Mouse (Mus musculus) lung, embryonic 16.5 days (tissue): Measurements from ENCODE around the gene Rffl. TPM values are rescaled to one million over a fixed set of nuclear protein-coding genes. Genes with fewer than 3 reads are reported as not detected.

Source experiments
- ATAC-seq: fragments of 200-750 bp; cut with Nextera tagmentation; 2 replicates; pipeline ENCODE4 v1.8.0; 2017; ENCODE audit warnings: low read depth, mild to moderate bottlenecking, moderate library complexity
- H3K27ac ChIP-seq: fragments of 300-500 bp; sonication (generic); 2 replicates; pipeline ENCODE4 v1.5.1; 2014; ENCODE audit warnings: mild to moderate bottlenecking, control low read depth, low read length
- H3K27me3 ChIP-seq: fragments of 300-500 bp; sonication (generic); 2 replicates; pipeline ENCODE4 v1.6.1; 2014; ENCODE audit warnings: low read depth, low read length, mixed read lengths; ENCODE audit not compliant: control insufficient read depth, insufficient read depth
- H3K36me3 ChIP-seq: fragments of 300-500 bp; sonication (generic); 2 replicates; pipeline ENCODE4 v1.6.1; 2014; ENCODE audit warnings: low read length; ENCODE audit not compliant: control insufficient read depth, insufficient read depth
- H3K4me1 ChIP-seq: fragments of 300-500 bp; sonication (generic); replicated peaks from 2 replicates; pipeline ENCODE4 v1.6.1; 2014; ENCODE audit warnings: low read length, mixed read lengths; ENCODE audit not compliant: control insufficient read depth, insufficient read depth
- H3K4me2 ChIP-seq: fragments of 300-500 bp; sonication (generic); 2 replicates; pipeline ENCODE4 v1.6.1; 2014; ENCODE audit warnings: low read depth, low read length, control low read depth
- H3K4me3 ChIP-seq: fragments of 300-500 bp; sonication (generic); 2 replicates; pipeline ENCODE4 v1.5.1; 2014; ENCODE audit warnings: mild to moderate bottlenecking, low read length, control low read depth
- H3K9ac ChIP-seq: fragments of 300-500 bp; sonication (generic); 2 replicates; pipeline ENCODE4 v1.6.1; 2014; ENCODE audit warnings: low read length, control low read depth
- H3K9me3 ChIP-seq: fragments of 300-500 bp; sonication (generic); 2 replicates; pipeline ENCODE4 v1.6.1; 2016; ENCODE audit warnings: low read length; ENCODE audit not compliant: control insufficient read depth
- WGBS: fragments of 180-500 bp; shearing (Covaris S2); extraction: QIAGEN DNeasy Blood & Tissue Kit; methylation state at CpG from one replicate; pipeline ENCODE4 v1.1.7; 2014; 5-methylcytosine and 5-hydroxymethylcytosine counted together
- polyA plus RNA-seq: library from polyadenylated mRNA; unstranded; fragments of >200 nt; fragmentation: Nextera tagmentation; extraction: Ambion mirVana; gene quantifications from 2 replicates; pipeline ENCODE4 v1.2.1, GENCODE M21; 2015

Gene Rffl
- polyA plus RNA-seq, 1 experiment from 2014 or later: 13.4 TPM

DNA sequence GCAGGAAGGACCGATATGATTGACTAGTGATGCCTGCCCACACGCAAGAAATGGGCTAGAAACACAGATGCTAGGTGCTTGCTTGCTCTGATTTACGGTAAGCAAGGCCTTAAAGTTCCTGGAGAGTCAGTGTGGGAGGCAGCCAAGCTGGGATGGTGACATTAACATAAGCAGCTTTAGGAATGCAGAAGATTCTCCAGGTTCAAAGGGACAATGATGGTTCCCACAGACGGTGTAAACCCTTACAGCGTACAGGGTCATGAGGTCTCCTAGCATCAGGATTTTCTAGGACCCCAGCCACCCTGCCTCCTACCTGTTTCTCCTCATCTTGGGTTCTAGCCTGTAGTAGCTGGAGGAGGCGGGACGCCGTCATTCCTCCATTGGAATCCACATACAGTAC lies 12.2 kb upstream of the Rffl start:
- Histone ChIP-seq H3K4me1 (no peaks in the 10 kb centered on the region), H3K36me3 (no peaks in the 10 kb centered on the region; the same call in 1 of the 2 replicates), H3K9ac (no peak overlapping the region), H3K4me2 (no peak overlapping the region), H3K27me3 (no peaks in the 10 kb centered on the region), H3K27ac (no peak overlapping the region), H3K4me3 (no peak overlapping the region), H3K9me3 (no peaks in the 10 kb centered on the region)
- ATAC-seq: no peak
- 71% methylated on average over 8 of the region's 8 CpGs for WGBS

DNA sequence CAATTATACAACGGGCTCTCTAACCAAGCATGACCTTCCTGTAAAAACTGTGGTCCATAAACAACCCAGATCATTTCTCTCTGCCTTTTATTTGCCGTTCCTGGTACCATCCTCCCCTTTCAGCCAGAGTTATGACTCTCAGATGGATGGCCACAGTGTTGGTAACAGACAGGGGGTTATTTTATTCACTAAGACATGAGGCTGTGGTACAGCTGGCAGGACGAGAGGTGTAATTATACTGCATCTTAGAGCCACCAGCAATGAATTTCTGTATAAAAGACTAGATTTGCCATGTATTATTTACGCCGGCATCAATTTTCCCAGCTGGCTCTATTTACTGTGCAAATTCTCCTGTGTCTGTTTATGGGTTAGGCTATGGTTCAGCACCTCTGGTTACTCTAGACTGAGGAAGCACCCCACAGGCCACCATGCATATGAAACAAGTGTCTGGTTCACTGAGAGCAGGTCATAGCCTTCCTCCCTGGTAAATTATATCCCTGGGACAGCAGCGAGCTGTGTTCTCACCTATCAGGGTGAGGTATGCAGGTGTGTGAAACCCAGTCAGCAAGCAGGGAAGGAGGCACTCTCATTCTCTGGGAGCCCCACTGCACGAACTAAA lies 6.8 kb upstream of the Rffl start:
- Histone ChIP-seq H3K9me3 (no peaks in the 10 kb centered on the region; the same call in 1 of the 2 replicates), H3K27ac (no peak overlapping the region), H3K9ac (no peak overlapping the region), H3K4me3 (no peak overlapping the region), H3K4me2 (no peak overlapping the region), H3K27me3 (no peaks in the 10 kb centered on the region), H3K4me1 (no peaks in the 10 kb centered on the region), H3K36me3 (no peaks in the 10 kb centered on the region; the same call in 1 of the 2 replicates)
- no peak for ATAC-seq
- WGBS: 85% methylated on average over 7 of the region's 7 CpGs

DNA sequence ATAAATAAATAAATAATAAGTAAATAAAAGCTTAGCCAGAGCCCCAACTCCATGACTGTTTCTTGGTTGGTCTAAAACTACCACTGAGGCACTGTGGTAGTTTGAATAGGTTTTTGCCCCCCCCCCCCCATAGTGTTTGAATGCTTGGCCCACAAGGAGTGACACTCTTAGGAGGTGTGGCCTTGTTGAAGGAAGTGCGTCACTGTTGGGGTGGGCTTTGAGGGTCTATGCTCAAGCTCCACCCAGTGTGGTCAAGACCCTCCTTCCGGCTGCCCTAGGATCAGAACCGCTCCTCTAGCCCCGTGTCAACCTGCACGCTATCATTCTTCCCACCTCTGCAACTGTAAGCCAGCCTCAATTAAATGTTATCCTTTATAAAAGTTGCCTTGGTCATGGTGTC lies 4.6 kb upstream of the Rffl start:
- H3K4me1 ChIP-seq: no peaks in the 10 kb centered on the region
- no peak for ATAC-seq
- no peaks in the 10 kb centered on the region for H3K36me3 ChIP-seq
- no peak overlapping the region for H3K9ac ChIP-seq
- no peaks in the 10 kb centered on the region; the same call in 1 of the 2 replicates for H3K9me3 ChIP-seq
- no peak overlapping the region for H3K4me2 ChIP-seq
- H3K4me3 ChIP-seq: no peak overlapping the region
- H3K27ac ChIP-seq: no peak overlapping the region
- no peaks in the 10 kb centered on the region for H3K27me3 ChIP-seq
- 89% methylated on average over 5 of the region's 5 CpGs for WGBS

DNA sequence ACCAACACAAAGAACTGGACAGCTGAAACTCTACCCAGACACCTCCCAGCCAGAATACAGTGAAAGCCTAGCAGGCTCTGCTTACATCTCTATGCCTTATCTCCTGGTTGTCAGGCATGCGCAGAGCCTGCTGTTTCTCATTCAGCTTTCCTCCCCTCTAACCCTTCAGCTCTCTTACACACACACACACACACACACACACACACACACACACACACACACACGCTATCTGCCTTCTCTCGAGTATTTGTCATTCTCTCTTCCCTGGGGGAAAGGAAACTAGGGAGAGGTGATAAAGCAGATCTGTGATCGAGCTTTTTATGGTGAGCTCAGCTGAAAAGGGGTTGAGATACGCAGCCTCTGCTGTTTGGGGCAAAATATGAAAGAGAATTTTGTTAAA lies 3.9 kb upstream of the Rffl start:
- Histone ChIP-seq H3K27ac (no peak overlapping the region), H3K9me3 (no peaks in the 10 kb centered on the region; the same call in 1 of the 2 replicates), H3K4me1 (peaks cover 3% of the 10 kb centered on the region), H3K9ac (no peak overlapping the region), H3K27me3 (no peaks in the 10 kb centered on the region), H3K4me2 (no peak overlapping the region), H3K36me3 (no peaks in the 10 kb centered on the region), H3K4me3 (no peak overlapping the region)
- no peak for ATAC-seq
- 45% methylated on average over 5 of the region's 5 CpGs for WGBS

DNA sequence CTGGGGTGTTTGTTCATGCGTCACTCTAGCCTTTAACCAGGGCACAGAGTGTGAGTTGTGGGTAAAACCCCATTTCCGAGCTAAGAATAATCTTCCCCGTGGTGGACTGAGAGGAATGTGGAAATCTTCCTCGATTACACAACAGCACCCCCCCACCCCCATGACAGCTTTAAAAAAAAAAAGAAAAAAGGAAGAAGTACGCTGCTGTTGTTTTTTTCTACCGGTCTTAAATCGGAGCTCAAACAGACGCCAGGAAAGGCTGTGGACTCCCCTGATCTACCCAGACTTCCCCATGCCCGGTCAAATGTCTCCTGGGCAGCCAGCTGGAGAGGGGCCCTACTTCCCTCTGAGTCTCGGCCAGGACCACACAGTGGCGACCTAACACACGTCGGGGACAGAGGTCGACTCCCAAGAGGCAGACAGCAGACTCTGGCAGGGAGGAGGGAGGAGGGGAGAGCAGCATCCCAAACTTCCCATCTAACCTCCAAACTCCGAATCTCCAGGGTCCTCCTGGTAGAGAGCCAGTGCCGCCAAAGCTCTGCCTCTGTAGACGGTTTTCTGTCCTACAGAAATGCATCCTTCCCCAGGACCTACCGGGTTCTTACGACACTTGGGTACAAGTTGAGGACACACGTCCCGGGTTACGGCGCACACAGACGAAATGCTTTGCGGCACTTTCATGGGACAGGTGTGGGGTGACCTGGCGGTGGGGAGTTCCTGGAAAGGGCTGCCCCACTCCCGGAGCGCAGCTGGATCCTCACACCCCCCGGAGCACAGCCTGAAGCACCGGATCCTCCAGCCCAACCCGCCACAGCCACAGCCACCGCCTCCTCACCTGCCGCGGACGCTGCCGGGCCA lies 608 bp downstream of the Rffl start:
- Histone ChIP-seq H3K4me3 (peak overlapping the region; percentile 68), H3K27me3 (no peaks in the 10 kb centered on the region), H3K9ac (peak overlapping the region; percentile 74), H3K4me1 (peaks cover 5% of the 10 kb centered on the region), H3K36me3 (no peaks in the 10 kb centered on the region), H3K9me3 (no peaks in the 10 kb centered on the region; the same call in 1 of the 2 replicates), H3K4me2 (peak overlapping the region; percentile 83), H3K27ac (peak overlapping the region; percentile 53)
- WGBS: 1% methylated on average over 36 of the region's 36 CpGs
- ATAC-seq: peak; percentile 63

DNA sequence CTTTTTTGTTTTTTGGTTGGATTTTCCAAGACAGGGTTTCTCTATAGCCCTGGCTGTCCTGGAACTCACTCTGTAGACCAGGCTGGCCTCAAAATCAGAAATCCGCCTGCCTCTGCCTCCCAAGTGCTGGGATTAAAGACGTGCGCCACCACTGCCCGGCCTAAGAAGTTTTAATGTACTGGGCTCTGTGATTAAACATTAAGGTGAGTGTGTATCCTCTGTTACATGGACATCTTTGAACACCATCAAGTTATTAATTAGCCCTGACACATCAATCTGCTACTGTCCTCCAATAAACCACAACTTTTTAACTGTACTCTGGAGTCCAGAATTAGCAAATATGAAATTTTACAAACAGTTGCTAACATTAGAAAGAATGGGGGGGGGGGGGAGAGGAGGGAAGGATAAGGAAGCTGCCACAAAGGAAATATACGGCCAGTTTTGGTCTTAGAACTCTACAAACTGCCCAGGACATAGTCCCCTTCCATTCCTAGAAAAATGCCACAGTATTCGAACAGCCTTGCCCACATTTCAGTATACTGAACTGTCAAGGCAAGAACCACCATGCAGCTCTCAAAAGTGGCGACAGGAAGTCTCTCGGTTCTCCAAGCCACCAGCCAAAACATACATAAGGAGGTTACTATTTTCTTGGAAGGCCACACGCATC lies 1.4 kb downstream of the Rffl start:
- Histone ChIP-seq H3K4me3 (peak overlapping the region; percentile 68), H3K4me1 (peaks cover 5% of the 10 kb centered on the region), H3K9ac (peak overlapping the region; percentile 74), H3K27ac (peak overlapping the region; percentile 53), H3K36me3 (no peaks in the 10 kb centered on the region), H3K9me3 (no peaks in the 10 kb centered on the region; the same call in 1 of the 2 replicates), H3K4me2 (peak overlapping the region; percentile 83), H3K27me3 (no peaks in the 10 kb centered on the region)
- 55% methylated on average over 9 of the region's 9 CpGs for WGBS
- ATAC-seq: no peak; the same call in 1 of the 2 replicates

DNA sequence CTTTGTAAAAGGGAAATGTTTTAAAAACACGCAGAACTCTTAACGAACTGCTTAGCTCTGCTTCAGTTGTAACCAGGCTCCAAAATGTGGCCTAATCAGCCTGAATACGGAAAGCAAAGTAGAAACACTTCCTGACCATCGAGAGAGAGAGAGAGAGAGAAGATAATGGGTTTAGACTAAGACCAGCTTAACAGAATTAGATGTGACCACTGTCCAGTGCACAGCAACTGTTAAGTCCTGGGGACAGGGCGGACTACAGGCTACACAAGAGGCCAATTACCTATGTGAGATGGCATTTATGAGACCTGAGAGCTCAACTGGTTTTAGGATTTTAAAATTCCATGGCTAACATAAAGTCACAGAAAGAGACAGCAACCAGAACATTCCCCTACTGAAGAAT lies 3.1 kb downstream of the Rffl start:
- Histone ChIP-seq H3K27me3 (no peaks in the 10 kb centered on the region), H3K27ac (no peak overlapping the region), H3K9ac (no peak overlapping the region), H3K9me3 (no peaks in the 10 kb centered on the region), H3K4me3 (no peak overlapping the region), H3K4me2 (no peak overlapping the region), H3K36me3 (no peaks in the 10 kb centered on the region), H3K4me1 (peaks cover 5% of the 10 kb centered on the region)
- no peak for ATAC-seq
- WGBS: 81% methylated on average over 5 of the region's 5 CpGs

DNA sequence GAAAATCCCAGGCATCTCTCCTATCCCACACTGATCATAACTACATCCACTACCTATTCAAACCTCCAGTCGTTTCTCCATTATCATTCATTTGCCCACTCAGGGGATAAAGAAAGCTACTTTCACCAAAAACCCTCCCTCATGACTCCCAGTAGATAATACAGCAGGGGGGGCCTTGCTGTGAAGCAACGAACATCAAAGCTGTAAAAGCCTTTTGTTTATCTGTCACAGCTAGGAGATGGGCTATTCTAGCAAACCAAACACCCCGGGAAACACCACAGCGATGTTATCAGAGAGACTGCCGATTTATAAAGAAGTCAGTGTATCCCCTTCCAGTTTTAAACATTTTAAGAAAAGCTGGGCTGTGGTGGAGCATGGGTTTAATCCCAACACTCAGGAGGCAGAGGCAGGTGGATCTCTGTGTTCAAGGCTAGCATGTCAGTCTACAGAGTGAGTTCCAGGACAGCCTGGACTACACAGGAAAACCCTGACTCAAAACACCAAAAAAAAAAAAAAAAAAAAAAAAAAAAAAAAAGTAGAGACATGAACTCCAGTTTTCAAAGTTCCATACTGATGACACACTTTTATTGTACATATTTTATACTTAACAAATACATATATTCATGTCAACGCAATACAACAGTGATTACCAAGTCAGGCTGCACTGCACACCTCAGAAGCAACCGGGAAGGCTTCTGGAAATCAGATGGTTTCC lies 4.0 kb downstream of the Rffl start:
- H3K4me2 ChIP-seq: no peak overlapping the region
- no peak overlapping the region for H3K9ac ChIP-seq
- no peaks in the 10 kb centered on the region for H3K36me3 ChIP-seq
- ATAC-seq: no peak
- H3K27me3 ChIP-seq: no peaks in the 10 kb centered on the region
- no peak overlapping the region for H3K4me3 ChIP-seq
- WGBS: 30% methylated on average over 7 of the region's 7 CpGs
- no peak overlapping the region for H3K27ac ChIP-seq
- peaks cover 5% of the 10 kb centered on the region for H3K4me1 ChIP-seq
- H3K9me3 ChIP-seq: no peaks in the 10 kb centered on the region
